Mouse (Mus musculus) intestine, embryonic 16.5 days (tissue): Measurements from ENCODE around the gene Ciapin1. TPM values are rescaled to one million over a fixed set of nuclear protein-coding genes. Genes with fewer than 3 reads are reported as not detected.

Source experiments
- ATAC-seq: fragments of 200-750 bp; cut with Nextera tagmentation; 2 replicates; pipeline ENCODE4 v1.8.0; 2017; ENCODE audit warnings: moderate TSS enrichment, moderate library complexity
- H3K27ac ChIP-seq: fragments of 300-500 bp; sonication (generic); 2 replicates; pipeline ENCODE4 v1.5.1; 2014; ENCODE audit warnings: mild to moderate bottlenecking, low read length
- H3K27me3 ChIP-seq: fragments of 300-500 bp; sonication (generic); replicated peaks from 2 replicates; pipeline ENCODE4 v1.6.1; 2014; ENCODE audit warnings: low read length, control low read depth, mixed read lengths; ENCODE audit not compliant: control insufficient read depth, insufficient read depth
- H3K36me3 ChIP-seq: fragments of 300-500 bp; sonication (generic); 2 replicates; pipeline ENCODE4 v1.6.1; 2014; ENCODE audit warnings: low read length, control low read depth; ENCODE audit not compliant: control insufficient read depth, insufficient read depth
- H3K4me1 ChIP-seq: fragments of 300-500 bp; sonication (generic); 2 replicates; pipeline ENCODE4 v1.6.1; 2014; ENCODE audit warnings: low read length, control low read depth, mixed read lengths; ENCODE audit not compliant: control insufficient read depth, insufficient read depth
- H3K4me2 ChIP-seq: fragments of 300-500 bp; sonication (generic); 2 replicates; pipeline ENCODE4 v1.6.1; 2014; ENCODE audit warnings: low read depth, low read length, control low read depth
- H3K4me3 ChIP-seq: fragments of 300-500 bp; sonication (generic); 2 replicates; pipeline ENCODE4 v1.5.1; 2014; ENCODE audit warnings: mild to moderate bottlenecking, low read length
- H3K9ac ChIP-seq: fragments of 300-500 bp; sonication (generic); 2 replicates; pipeline ENCODE4 v1.6.1; 2014; ENCODE audit warnings: low read depth, low read length
- H3K9me3 ChIP-seq: fragments of 300-500 bp; sonication (generic); 2 replicates; pipeline ENCODE4 v1.6.1; 2016; ENCODE audit warnings: low read length, control low read depth; ENCODE audit not compliant: control insufficient read depth
- WGBS: fragments of 180-500 bp; shearing (Covaris S2); extraction: QIAGEN DNeasy Blood & Tissue Kit; methylation state at CpG from one replicate; pipeline ENCODE4 v1.1.7; 2014; 5-methylcytosine and 5-hydroxymethylcytosine counted together
- polyA plus RNA-seq: library from polyadenylated mRNA; unstranded; fragments of >200 nt; fragmentation: Nextera tagmentation; extraction: Ambion mirVana; gene quantifications from 2 replicates; pipeline ENCODE4 v1.2.1, GENCODE M21; 2015

Gene Ciapin1
- polyA plus RNA-seq, 1 experiment from 2014 or later = 90.1 TPM

DNA sequence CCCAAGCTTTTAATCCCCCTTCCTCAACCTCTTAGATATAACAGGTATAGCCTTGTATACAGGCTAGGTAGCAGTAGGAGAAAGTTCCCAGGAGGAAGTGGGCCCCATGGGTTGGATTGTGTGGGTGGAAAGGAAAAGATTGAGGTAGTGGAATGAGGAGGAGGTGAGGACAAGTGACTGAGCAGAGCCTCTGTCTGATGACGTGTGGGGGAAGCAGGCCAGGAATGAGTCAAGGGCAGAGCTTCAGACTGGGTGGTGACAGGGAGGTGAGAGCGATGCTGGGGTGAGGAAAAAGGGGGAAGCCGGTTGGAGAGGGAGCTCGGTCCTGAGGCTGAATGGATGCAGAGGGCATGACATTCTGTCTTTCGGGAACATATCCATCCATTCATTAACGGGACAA is 34.6 kb downstream of the Ciapin1 start:
- no peak for ATAC-seq
- no peaks in the 10 kb centered on the region for H3K36me3 ChIP-seq
- H3K9ac ChIP-seq = no peak overlapping the region
- no peak overlapping the region for H3K27ac ChIP-seq
- H3K27me3 ChIP-seq = no peaks in the 10 kb centered on the region
- no peaks in the 10 kb centered on the region for H3K9me3 ChIP-seq
- no peak overlapping the region for H3K4me3 ChIP-seq
- 65% methylated on average over 6 of the region's 6 CpGs for WGBS
- H3K4me1 ChIP-seq = no peaks in the 10 kb centered on the region; the same call in 1 of the 2 replicates
- H3K4me2 ChIP-seq = no peak overlapping the region

DNA sequence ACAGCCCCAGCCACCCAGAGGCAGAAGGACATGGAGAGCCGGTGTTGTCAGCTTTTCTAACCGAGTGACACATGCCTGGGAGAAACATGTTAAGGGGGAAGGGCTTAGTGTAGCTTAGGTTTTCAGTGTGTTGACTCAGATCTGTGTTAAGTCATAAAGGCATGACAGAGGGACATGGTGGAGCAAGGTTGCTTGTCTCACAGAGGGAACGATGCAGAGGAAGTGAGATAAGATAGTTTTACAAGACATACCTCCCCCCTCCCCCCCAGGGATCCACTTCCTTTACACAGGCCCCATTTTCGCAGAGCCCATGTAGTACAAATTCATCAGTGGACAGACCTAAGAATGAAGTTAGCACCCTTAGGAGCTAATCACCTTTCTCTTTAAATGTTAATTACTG is 35.8 kb downstream of the Ciapin1 start:
- H3K4me2 ChIP-seq = no peak overlapping the region
- ATAC-seq = no peak
- WGBS = 57% methylated on average over 4 of the region's 4 CpGs

DNA sequence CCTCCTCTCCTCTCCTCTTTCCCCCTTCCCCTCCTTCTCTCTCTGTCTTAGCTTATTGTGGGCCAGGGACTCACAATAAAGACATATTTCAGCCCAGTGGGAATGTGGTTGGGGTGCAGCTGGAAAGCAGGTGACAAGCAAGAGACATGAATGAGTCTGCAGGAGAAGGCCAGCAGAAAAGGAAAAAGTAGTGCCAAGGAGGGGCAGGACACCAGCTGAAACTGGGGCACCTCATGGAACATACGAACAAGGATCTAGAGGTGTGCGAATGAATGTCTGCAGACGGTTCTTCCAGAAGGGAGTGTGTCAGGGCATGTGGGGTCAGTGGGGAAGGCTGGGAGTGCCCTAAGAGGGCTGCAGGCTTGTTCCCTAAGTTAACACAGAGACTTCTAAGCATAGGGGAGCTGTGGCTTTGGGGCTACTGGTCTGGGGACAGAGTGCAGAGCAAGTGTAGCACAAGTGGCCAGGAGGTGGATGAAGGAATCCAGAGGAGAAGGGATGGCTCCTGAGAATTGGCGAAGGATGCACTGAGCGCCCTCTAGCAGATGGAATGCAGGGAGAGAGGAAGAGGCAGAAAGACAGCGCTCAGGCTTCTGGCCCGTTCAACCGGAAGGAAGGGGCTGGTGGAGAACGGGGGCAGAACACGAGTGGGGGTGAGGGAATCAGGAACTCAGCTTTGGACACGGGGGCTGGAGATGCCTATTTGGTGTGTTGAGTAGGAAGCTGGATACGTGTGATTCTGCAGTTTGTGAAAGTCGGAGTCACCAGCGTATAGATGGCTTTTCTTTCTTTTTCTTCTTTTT is 36.7 kb downstream of the Ciapin1 start:
- Histone ChIP-seq H3K27ac (no peak overlapping the region), H3K4me2 (peak overlapping the region; percentile 21; the same call in 1 of the 2 replicates), H3K4me3 (no peak overlapping the region), H3K4me1 (no peaks in the 10 kb centered on the region; the same call in 1 of the 2 replicates), H3K27me3 (no peaks in the 10 kb centered on the region), H3K9me3 (no peaks in the 10 kb centered on the region), H3K9ac (no peak overlapping the region), H3K36me3 (no peaks in the 10 kb centered on the region)
- WGBS = 43% methylated on average over 14 of the region's 14 CpGs
- ATAC-seq = no peak

More for the DNA sequence above, 35.8 kb downstream of the Ciapin1 start:
- no peak overlapping the region for H3K9ac ChIP-seq
- H3K36me3 ChIP-seq = no peaks in the 10 kb centered on the region
- no peaks in the 10 kb centered on the region for H3K27me3 ChIP-seq
- no peaks in the 10 kb centered on the region for H3K9me3 ChIP-seq
- H3K27ac ChIP-seq = no peak overlapping the region
- no peak overlapping the region for H3K4me3 ChIP-seq
- H3K4me1 ChIP-seq = no peaks in the 10 kb centered on the region; the same call in 1 of the 2 replicates

DNA sequence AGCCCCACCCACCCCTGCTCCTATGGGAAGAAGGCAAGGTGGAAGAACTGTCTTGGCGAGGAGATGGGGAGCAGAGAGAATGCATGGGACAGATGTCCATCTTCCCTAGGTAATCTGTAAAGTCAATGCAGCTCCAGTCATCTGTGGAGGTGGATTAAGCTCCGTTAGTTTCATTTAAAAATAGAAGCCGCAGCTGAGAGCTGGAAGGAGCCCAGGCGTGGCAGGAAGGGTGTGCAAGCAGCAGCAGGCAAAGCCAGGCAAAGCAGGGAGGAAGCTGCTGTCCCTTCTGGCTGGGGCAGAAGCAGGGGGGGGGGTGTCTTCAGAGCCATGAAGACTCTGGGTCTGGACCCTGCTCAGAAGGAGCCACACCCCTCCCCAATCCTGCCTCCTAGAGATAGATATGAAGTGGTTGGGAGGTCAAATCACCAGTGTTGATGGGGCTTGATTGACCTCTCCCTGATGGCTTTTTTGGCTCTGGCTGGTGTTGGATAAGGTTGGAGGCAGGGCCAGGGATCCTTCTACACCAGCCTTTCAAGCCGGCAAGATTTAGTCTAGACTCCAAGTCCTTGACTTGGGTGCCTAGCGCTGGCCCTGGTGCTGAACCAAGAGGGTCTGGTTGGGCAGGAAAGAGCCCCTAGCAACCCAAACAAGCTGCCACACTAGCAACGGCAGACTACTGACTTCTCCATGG is 37.7 kb downstream of the Ciapin1 start:
- WGBS = 59% methylated on average over 7 of the region's 7 CpGs
- no peak overlapping the region for H3K9ac ChIP-seq
- no peak for ATAC-seq

GRCm38 (mm10) chr8:94794782-94795181 is 43.4 kb downstream of the Ciapin1 start:
- 95% methylated on average over 2 of the region's 2 CpGs for WGBS
- Histone ChIP-seq H3K9me3 (no peaks in the 10 kb centered on the region), H3K27ac (no peak overlapping the region), H3K4me3 (no peak overlapping the region), H3K4me1 (no peaks in the 10 kb centered on the region), H3K36me3 (no peaks in the 10 kb centered on the region), H3K9ac (no peak overlapping the region), H3K27me3 (no peaks in the 10 kb centered on the region), H3K4me2 (no peak overlapping the region)
- ATAC-seq = no peak

More for the DNA sequence above, 37.7 kb downstream of the Ciapin1 start:
- H3K4me3 ChIP-seq = no peak overlapping the region
- no peaks in the 10 kb centered on the region for H3K4me1 ChIP-seq
- H3K36me3 ChIP-seq = no peaks in the 10 kb centered on the region
- no peak overlapping the region for H3K27ac ChIP-seq
- H3K4me2 ChIP-seq = no peak overlapping the region
- H3K9me3 ChIP-seq = no peaks in the 10 kb centered on the region
- H3K27me3 ChIP-seq = no peaks in the 10 kb centered on the region

- Histone ChIP-seq H3K9me3 (no peaks in the 10 kb centered on the region), H3K4me2 (no peak overlapping the region), H3K9ac (no peak overlapping the region), H3K27me3 (no peaks in the 10 kb centered on the region), H3K4me3 (no peak overlapping the region), H3K4me1 (no peaks in the 10 kb centered on the region), H3K36me3 (no peaks in the 10 kb centered on the region), H3K27ac (no peak overlapping the region)
- WGBS = 86% methylated on average over 4 of the region's 4 CpGs
- no peak for ATAC-seq
Observed at GRCm38 (mm10) chr8:94794368-94794767, 43.8 kb downstream of the Ciapin1 start.

DNA sequence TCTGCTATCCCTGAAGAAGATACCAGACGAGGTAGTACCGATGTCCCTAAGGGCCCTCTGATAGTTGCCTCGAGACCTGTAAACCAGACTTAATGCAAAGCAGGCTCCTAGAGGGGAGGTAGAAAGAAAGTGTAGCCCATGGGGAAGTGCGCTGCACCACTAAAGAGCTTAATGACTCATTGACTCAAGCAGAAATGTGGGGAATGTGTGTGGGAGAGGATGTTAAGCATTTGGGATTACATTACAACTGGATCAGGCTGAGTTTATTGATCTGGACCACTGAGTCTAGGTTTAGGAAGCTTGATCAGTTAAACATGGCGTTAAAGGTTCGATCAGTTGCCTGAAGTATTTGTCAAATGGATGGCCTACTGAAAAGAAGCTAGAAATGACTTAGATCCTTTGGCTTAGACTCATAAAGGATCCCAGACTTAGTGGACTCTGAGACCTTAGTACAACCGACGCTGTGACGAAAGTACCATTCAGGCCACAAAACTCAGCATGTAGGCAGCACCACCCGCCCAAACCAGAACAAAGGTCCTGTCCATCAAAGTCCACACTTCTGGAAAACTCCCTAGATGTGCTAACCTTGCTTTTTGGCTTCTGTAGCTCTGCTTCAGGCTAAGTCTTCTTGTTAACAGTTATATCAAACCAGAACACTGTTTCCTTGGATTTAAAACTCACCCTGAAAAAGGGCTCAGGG is 48.8 kb downstream of the Ciapin1 start:
- no peak overlapping the region for H3K27ac ChIP-seq
- WGBS = 73% methylated on average over 10 of the region's 10 CpGs
- no peak for ATAC-seq
- no peak overlapping the region for H3K4me3 ChIP-seq
- no peak overlapping the region for H3K9ac ChIP-seq
- no peaks in the 10 kb centered on the region for H3K27me3 ChIP-seq
- H3K9me3 ChIP-seq = no peaks in the 10 kb centered on the region
- no peaks in the 10 kb centered on the region for H3K36me3 ChIP-seq
- no peak overlapping the region for H3K4me2 ChIP-seq
- peaks cover 11% of the 10 kb centered on the region; the same call in 1 of the 2 replicates for H3K4me1 ChIP-seq

- ATAC-seq = peak; percentile 73
- Histone ChIP-seq H3K4me1 (peaks cover 16% of the 10 kb centered on the region; the same call in 1 of the 2 replicates), H3K9ac (no peak overlapping the region), H3K4me2 (no peak overlapping the region), H3K4me3 (no peak overlapping the region), H3K9me3 (no peaks in the 10 kb centered on the region), H3K27me3 (no peaks in the 10 kb centered on the region), H3K36me3 (no peaks in the 10 kb centered on the region), H3K27ac (peak overlapping the region; percentile 67)
- 67% methylated on average over 15 of the region's 15 CpGs for WGBS
Observed at GRCm38 (mm10) chr8:94787524-94788501, 50.3 kb downstream of the Ciapin1 start.
